Comparison of ENCODE assay signal across 14 mouse cellular contexts in the genomic region with DNA sequence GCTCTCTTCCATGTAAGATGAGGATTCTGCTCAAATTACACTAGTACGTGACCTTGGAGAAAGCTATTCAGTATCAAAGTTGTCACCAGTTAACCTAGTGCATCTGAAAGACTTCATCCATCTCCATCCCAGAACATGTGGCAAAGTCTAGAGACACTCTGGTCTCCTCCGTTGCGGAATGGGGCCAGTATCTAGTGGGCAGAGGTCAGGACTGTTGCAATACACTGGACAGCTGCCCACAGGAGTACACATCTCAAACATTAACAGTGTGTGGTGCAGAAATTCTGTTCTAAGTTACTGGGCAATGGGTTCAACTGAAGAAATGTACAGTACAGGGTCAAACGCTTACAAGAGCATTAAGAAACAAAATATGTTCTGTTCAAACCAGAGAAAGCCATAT. TPM values are rescaled to one million over a fixed set of nuclear protein-coding genes. Genes with fewer than 3 reads are reported as not detected.
A peak's percentile ranks its signal among the peaks of the same experiment; 100 is the strongest.
DNase-seq lines count a peak whose midpoint lies in the region; ATAC-seq and TF ChIP-seq lines count a peak whose summit lies in the region.
"Had no signal": no experiment of that assay in that cellular context is flagged by ENCODE, and none has a peak within 500 bp of the region (broad histone marks: within the 10 kb centered on the region; RNA-seq: fewer than 3 reads in every experiment).

No protein-coding gene starts in this region.

- peak; percentile 57 to 86 for DNase-seq in adrenal gland, adult (ENCODE audit: inconsistent age in 2 of 2, low spot score in 1 of 2)
- no peak for DNase-seq in adrenal gland, adult 18-20 months (ENCODE audit: low spot score in 2 of 2)
- DNase-seq in NIH3T3 (ENCODE audit: low read depth) (peak; percentile 62), MN1 (ENCODE audit: low spot score) (no peak)
- peak; percentile 78 to 82 for DNase-seq in lung, adult 18-20 months
- no peak for DNase-seq in left cerebral cortex, adult 2 months (ENCODE audit: extremely low spot score in 1 of 2, low spot score in 2 of 2)
- no peak for DNase-seq in heart, adult 11 months
- DNase-seq: cerebellum, adult 9-11 months; heart, postnatal 36 days; lung, embryonic 14.5 days; spleen, adult 18-20 months had no signal

- peak overlapping the region; percentile 54 for H3K27ac ChIP-seq in kidney, embryonic 15.5 days
- no peak overlapping the region for H3K27ac ChIP-seq in left cerebral cortex, adult 2 months
- H3K27ac ChIP-seq: midbrain, embryonic 13.5 days had no signal

- no peak overlapping the region for H3K4me2 ChIP-seq in kidney, embryonic 15.5 days
- H3K4me2 ChIP-seq: lung, embryonic 14.5 days; midbrain, embryonic 13.5 days had no signal

- H3K4me1 ChIP-seq in kidney, embryonic 15.5 days = peaks cover 28% of the 10 kb centered on the region

- TF ChIP-seq CTCF in left cerebral cortex, adult 2 months (IDR thresholded peaks at IDR 0.05) = no peak

- H3K27me3 ChIP-seq in kidney, embryonic 15.5 days = no peaks in the 10 kb centered on the region
- H3K27me3 ChIP-seq: midbrain, embryonic 13.5 days had no signal

- no peak overlapping the region for H3K4me3 ChIP-seq in kidney, embryonic 15.5 days (replicated peaks)
- H3K4me3 ChIP-seq in left cerebral cortex, adult 2 months = no peak overlapping the region
- H3K4me3 ChIP-seq: erythroblast, embryonic 14.5 days; midbrain, embryonic 13.5 days had no signal

- H3K36me3 ChIP-seq in kidney, embryonic 15.5 days = peaks cover 25% of the 10 kb centered on the region

- intact Hi-C loops in left cerebral cortex, adult 2 months (cut with DNase I) = no loop called here

- 0 out of 2 replicates have a peak, but pooled peaks have one; percentile 59 for ATAC-seq in kidney, embryonic 15.5 days (replicated peaks; ENCODE audit: low FRiP score)
- ATAC-seq: midbrain, embryonic 13.5 days had no signal

- no peak overlapping the region for H3K9ac ChIP-seq in kidney, embryonic 15.5 days
- H3K9ac ChIP-seq: lung, embryonic 14.5 days; midbrain, embryonic 13.5 days had no signal

- WGBS in kidney, embryonic 15.5 days = 51% methylated on average over 4 of the region's 4 CpGs

- no peaks in the 10 kb centered on the region for H3K9me3 ChIP-seq in kidney, embryonic 15.5 days (replicated peaks)
- H3K9me3 ChIP-seq: midbrain, embryonic 13.5 days had no signal

RNA-seq across cellular contexts. Expression of gene Tbc1d14, which starts 25.0 kb away (rescaled TPM):
- total RNA-seq in adrenal gland, adult 18-20 months (2021) = 10 to 100 TPM; 34.4 to 57.2 TPM
- polyA plus RNA-seq in kidney, embryonic 15.5 days (2015; fragmentation: Nextera tagmentation; extraction: Ambion mirVana) = 45.2 and 46.2 TPM in 2 replicates
- total RNA-seq in left cerebral cortex, adult 2 months (2021) = 10 to 100 TPM; 82.0 to 82.4 TPM

Comparison
In these comparisons a context has a peak if more than half of its experiments do, and no peak if none do; other contexts are left out.
1. DNase-seq: peak in adrenal gland, adult (2 of 2), NIH3T3 (single experiment) and lung, adult 18-20 months (2 of 2); none in adrenal gland, adult 18-20 months (0 of 2), MN1 (single experiment), left cerebral cortex, adult 2 months (0 of 2) and heart, adult 11 months (single experiment).